8 mouse cellular contexts compared by ENCODE assay signal in the genomic region with DNA sequence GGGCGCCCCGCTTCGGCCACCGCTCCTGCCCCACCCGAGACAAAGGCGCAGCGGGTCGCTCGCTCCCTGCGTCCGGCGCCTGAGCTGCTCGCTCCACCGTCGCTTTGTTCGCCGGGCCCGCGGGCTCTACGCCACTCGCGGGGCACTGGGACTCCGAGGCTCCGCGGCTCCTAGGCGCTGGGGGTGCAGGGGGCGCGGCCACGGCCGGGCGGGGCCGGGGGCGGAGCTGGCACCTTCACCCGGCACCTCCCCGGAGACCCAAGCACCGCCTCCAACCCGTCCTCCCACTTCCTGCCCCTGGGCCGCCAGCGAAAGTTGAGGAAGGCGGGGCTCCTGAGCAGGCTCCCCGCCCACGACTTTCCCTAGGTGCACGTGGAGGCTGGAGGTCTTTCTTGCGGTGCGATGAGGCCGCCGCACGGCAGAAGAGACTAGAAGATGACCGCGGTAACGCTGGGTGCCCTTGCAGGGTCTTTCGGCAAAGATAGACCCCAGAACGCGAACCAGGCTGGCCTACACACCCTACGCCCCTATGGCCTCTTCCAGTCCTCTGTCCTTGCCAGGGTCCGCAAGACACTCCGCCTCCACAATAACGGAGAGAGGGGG. TPM values are rescaled to one million over a fixed set of nuclear protein-coding genes. Genes with fewer than 3 reads are reported as not detected.
A peak's percentile ranks its signal among the peaks of the same experiment; 100 is the strongest.
DNase-seq lines count a peak whose midpoint lies in the region; ATAC-seq and TF ChIP-seq lines count a peak whose summit lies in the region.

TSS of gene Vav2 (minus strand) at position 179 of the 603 bp plus-strand sequence.

- H3K9ac ChIP-seq in kidney, embryonic 14.5 days (ENCODE audit: low read depth, low read length), result peak within 1 kb of the TSS; percentile 85
- H3K9ac ChIP-seq in liver, adult 2 months (ENCODE audit: low read depth, low read length), result peak within 1 kb of the TSS; percentile 94

- DNase-seq in CD4-positive helper T cell, adult 2 months (ENCODE audit: low read depth, low spot score), result peak; percentile 95
- peak; percentile 89 for DNase-seq in brain, adult 2 months (ENCODE audit: low read depth, low spot score)
- peak; percentile 90 to 92 for DNase-seq in heart, adult 9 months (ENCODE audit: low spot score in 2 of 2)
- peak; percentile 79 for DNase-seq in liver, adult 2 months (ENCODE audit: extremely low read depth, low read depth, low spot score)
- DNase-seq in spleen, postnatal 36 days (ENCODE audit: low spot score in 2 of 2), result peak; percentile 96 to 97

- H3K79me2 ChIP-seq in liver, adult 2 months (ENCODE audit: control insufficient read depth, insufficient read depth, low read length), result peaks cover 41% of the 10 kb centered on the region

- peak within 1 kb of the TSS; percentile 95 for H3K4me3 ChIP-seq in embryonic fibroblast, embryonic 13.5 days (ENCODE audit: insufficient read depth, low read length)
- peak within 1 kb of the TSS; percentile 84 for H3K4me3 ChIP-seq in kidney, embryonic 14.5 days (ENCODE audit: low read length)
- peak within 1 kb of the TSS; percentile 96 for H3K4me3 ChIP-seq in liver, adult 2 months (ENCODE audit: insufficient read depth, low read depth, low read length)

- H3K27me3 ChIP-seq in kidney, embryonic 14.5 days (ENCODE audit: control insufficient read depth, insufficient read depth, low read length), result no peaks in the 10 kb centered on the region
- H3K27me3 ChIP-seq in liver, adult 2 months (ENCODE audit: control insufficient read depth, insufficient read depth, low read length), result no peaks in the 10 kb centered on the region

- ATAC-seq in kidney, embryonic 14.5 days (ENCODE audit: low FRiP score, low TSS enrichment), result peak; percentile 92
- peak; percentile 85 for ATAC-seq in monocyte, adult 5-6 weeks (replicated peaks; ENCODE audit: insufficient number of reproducible peaks, low FRiP score, low TSS enrichment, poor library complexity, severe bottlenecking)

- TF ChIP-seq POLR2A in embryonic fibroblast, embryonic 13.5 days (IDR thresholded peaks at IDR 0.05; ENCODE audit: low read depth, low read length), result peak; percentile 72
- TF ChIP-seq POLR2A in liver, adult 2 months (IDR thresholded peaks at IDR 0.05; ENCODE audit: extremely low read depth, insufficient read depth, low read length), result peak; percentile 34; the same call in 1 of the 2 replicates

- under 1% methylated on average over 57 of the region's 58 CpGs for WGBS in kidney, embryonic 14.5 days
- 2% methylated on average over 54 of the region's 58 CpGs for WGBS in liver, adult 2 months

- no peaks in the 10 kb centered on the region for H3K9me3 ChIP-seq in kidney, embryonic 14.5 days (ENCODE audit: control insufficient read depth, low read length)

- no peaks in the 10 kb centered on the region; the same call in 1 of the 2 replicates for H3K4me1 ChIP-seq in embryonic fibroblast, embryonic 13.5 days (ENCODE audit: control insufficient read depth, insufficient read depth, low read length)
- H3K4me1 ChIP-seq in kidney, embryonic 14.5 days (ENCODE audit: control insufficient read depth, insufficient read depth, low read length), result peaks cover 22% of the 10 kb centered on the region
- H3K4me1 ChIP-seq in liver, adult 2 months (ENCODE audit: control insufficient read depth, insufficient read depth, low read length), result peaks cover 18% of the 10 kb centered on the region

- TF ChIP-seq CTCF in embryonic fibroblast, embryonic 13.5 days (IDR thresholded peaks at IDR 0.05; ENCODE audit: borderline replicate concordance, insufficient read depth, low read length), result 0 out of 2 replicates have a peak, but pooled peaks have one; percentile 0
- TF ChIP-seq CTCF in liver, adult 2 months (IDR thresholded peaks at IDR 0.05; ENCODE audit: low read depth, low read length), result no peak

- peak within 1 kb of the TSS; percentile 100 for H3K4me2 ChIP-seq in kidney, embryonic 14.5 days (replicated peaks; ENCODE audit: low read depth, low read length)

- H3K27ac ChIP-seq in embryonic fibroblast, embryonic 13.5 days (ENCODE audit: insufficient read depth, low read length), result peak within 1 kb of the TSS; percentile 80
- peak within 1 kb of the TSS; percentile 73 for H3K27ac ChIP-seq in kidney, embryonic 14.5 days (ENCODE audit: low read depth, low read length)
- peak within 1 kb of the TSS; percentile 96 for H3K27ac ChIP-seq in liver, adult 2 months (replicated peaks; ENCODE audit: insufficient read depth, low read depth, low read length)

- H3K36me3 ChIP-seq in kidney, embryonic 14.5 days (ENCODE audit: control insufficient read depth, insufficient read depth, low read length), result no peaks in the 10 kb centered on the region
- no peaks in the 10 kb centered on the region for H3K36me3 ChIP-seq in liver, adult 2 months (ENCODE audit: control insufficient read depth, insufficient read depth, low read length)

RNA-seq across cellular contexts. Expression of gene Vav2, which starts in this region (rescaled TPM):
- 8.4 and 8.6 TPM in 2 replicates for polyA plus RNA-seq in embryonic fibroblast, embryonic 13.5 days (2011; ENCODE audit: insufficient read length, low read depth, missing spikeins)
- 6.3 and 8.2 TPM in 2 replicates for polyA plus RNA-seq in kidney, embryonic 14.5 days (2014; fragmentation: Nextera tagmentation; extraction: Ambion mirVana)
- total RNA-seq in liver, adult 2 months (2014; rRNA removed), result 17.6 and 22.1 TPM in 2 replicates
- 25.1 and 26.0 TPM in 2 replicates for polyA plus RNA-seq in liver, adult 2 months (2012; rRNA removed)
- total RNA-seq in monocyte, adult 5-6 weeks (2017), result 17.7 to 18.3 TPM (median 18.0 TPM) in 3 replicates

Comparison
In these comparisons a context has a peak if more than half of its experiments do, and no peak if none do; other contexts are left out.
1. Peak in every context shown above with its lines: DNase-seq, ATAC-seq, H3K4me3 ChIP-seq and H3K27ac ChIP-seq.